Mouse (Mus musculus) duodenum, adult 2 months (tissue): ENCODE results near the gene Irak3. TPM values are rescaled to one million over a fixed set of nuclear protein-coding genes. Genes with fewer than 3 reads are reported as not detected.

ENCODE experiments used
- polyA plus RNA-seq: library from polyadenylated mRNA; depleted of rRNA; stranded (reverse); fragments of >200 nt; gene quantifications from 2 replicates; pipeline ENCODE4 v1.2.3, GENCODE M21; 2012; ENCODE audit warnings: low replicate concordance; rRNA removed

Irak3 gene
- polyA plus RNA-seq, result 0.68 and 1.2 TPM in 2 replicates

GRCm38 (mm10) chr10:120201961-120202402 is at the start of gene Irak3:
TSS of gene Irak3 (minus strand) at chr10:120202130.

DNA sequence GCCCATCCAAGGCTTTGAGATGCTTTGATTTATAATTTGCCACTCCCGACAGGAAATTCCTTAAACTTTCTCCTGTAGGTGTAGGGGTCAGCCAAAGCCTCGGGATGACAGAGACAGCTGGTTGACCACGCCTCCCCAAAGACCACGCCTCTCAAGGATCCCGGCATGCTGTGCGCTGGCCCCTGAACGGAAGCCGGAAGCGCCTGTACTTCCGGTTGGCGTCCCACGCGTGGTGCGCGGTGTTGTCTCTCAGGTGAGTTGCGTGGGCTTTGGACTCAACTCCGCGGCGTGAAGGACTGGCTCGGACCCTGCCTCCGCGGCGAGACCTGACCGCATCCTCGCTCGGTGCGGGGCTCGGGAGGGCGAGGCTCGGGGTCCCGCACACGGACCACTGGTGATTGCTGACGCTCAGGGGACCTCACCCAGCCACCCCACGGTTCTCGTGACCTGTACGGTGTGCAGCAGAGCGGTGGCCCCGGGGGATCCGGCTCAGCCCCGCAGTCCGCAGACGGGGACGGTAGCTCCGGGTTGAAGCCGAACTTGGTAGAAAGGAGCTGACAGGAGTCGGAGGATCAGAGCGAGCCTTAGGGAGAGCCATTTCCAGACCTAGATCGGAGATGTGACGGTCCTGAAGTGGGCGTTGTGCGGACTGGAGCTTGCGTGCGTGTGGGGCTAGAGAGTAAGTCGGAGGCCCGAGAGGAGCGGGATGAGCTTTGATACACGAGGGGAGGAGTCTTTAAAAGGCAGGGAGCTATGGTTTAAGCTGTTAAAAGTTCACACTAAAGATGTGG is 25.1 kb upstream of the Irak3 start, which contains the start of gene Llph:
Llph (plus strand) TSS at position 200 of the 791 bp plus-strand sequence.

GRCm38 (mm10) chr10:120201131-120201921 is 604 bp downstream of the Irak3 start, which contains the start of gene Tmbim4:
TSS of gene Tmbim4 (plus strand) at chr10:120201590.

DNA sequence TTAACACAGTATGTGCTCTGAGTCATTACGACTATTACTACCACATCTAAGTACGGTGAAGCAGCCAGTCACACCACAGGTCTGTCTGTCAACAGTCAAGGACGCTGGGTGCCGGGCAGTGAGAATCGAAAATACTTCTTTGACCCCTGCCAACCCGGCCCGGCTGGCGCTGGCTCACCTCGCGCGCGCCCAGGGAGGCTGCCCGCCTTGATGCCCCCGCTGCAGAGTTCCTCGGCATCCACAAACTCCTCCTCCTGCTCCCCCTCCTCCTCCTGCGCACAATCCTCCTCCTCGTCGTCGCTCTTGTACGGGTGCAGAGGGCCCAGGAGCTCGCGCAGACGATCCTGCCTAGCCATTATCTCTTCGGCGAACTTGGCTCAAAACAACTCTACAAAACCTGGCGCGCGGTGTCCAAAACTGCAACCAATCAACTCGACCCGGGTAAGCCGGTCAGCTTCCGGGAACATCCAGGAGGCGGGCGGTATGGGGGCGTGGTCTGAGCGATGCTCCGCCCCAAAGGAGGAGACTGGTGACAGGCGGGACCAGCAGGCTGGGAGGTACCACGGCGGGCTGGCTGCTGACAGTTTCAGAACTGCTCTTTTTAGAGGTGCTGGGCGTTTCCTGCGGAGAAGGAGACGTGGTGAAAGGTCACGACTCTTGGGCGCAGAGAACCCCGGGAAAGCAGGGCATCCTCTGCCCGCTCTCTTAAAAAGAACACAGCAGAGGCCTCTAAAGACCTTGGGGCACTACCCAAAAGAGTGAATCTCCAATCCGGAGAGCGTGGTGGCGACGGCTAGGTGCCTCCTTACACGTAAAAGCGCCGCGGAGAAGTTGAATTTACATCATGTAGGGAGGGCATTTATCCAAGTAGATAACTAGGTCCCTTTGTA is 89.2 kb downstream of the Irak3 start, which contains the start of gene Helb:
Helb (minus strand) TSS at position 481 of the 890 bp plus-strand sequence.

Other genes with a start within 250 kb of the Irak3 start
- 3.5 and 4.5 TPM in 2 replicates for gene Helb, start 89.1 kb downstream of the Irak3 start, polyA plus RNA-seq
- 375 and 415 TPM in 2 replicates for gene Tmbim4, start 540 bp downstream of the Irak3 start, polyA plus RNA-seq
- 0.74 and 0.98 TPM in 2 replicates for gene Llph, start 24.9 kb upstream of the Irak3 start, polyA plus RNA-seq